Mouse (Mus musculus) brain, adult 2 months (tissue): Measurements from ENCODE around the gene Gm28891.
"Not testable (repeated sequence)": the region's sequence is repeated elsewhere in the genome, so short reads cannot be mapped to it uniquely, and the experiment has no call there.

Source experiments
- DNase-seq: peaks from one replicate; pipeline ENCODE4 v3.0.0; 2011; ENCODE audit warnings: low read depth, low spot score

Gm28891 gene

GRCm38 (mm10) chrY:60240902-60241301 lies at the start of gene Gm28891:
Gene Gm28891 (plus strand): TSS chrY:60241202.
- not testable (repeated sequence) for DNase-seq
